ENCODE assay signal across 12 mouse cellular contexts in the genomic region with DNA sequence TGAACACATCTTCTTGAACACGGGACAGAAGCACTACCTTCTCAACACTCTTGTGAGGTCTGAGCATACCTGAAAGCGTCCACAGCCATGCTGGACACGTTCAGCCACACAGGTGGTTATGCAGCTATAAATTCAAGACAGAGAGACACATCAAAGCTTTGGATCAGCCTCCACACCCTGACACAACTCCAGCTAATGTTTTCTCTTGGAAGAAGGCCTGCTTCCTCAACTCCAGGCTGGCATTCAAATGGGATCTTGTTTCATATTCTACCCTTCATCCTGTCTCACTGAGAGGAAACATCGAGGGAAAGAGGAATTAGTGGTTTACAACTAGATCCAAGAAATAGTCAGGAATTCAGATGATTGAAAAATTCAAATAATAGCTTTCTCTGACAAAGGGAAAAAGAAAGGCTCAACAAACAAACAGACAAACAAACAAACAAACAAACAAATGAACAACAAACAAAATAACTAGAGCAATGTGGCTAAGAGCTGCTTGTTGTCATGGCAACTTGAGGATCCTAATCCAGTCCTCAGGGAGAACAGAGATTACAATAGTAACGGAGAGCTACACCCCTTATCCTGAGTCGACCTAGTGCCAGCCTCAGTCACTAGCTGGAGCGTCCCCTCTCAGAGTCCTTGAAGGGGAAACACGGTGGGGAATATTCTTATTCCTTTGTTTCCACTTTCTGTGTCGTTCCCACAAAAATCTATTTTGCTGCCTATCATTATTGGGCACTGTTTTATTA.
DNase-seq lines count a peak whose midpoint lies in the region; ATAC-seq and TF ChIP-seq lines count a peak whose summit lies in the region.
"Had no signal": no experiment of that assay in that cellular context is flagged by ENCODE, and none has a peak within 500 bp of the region (broad histone marks: within the 10 kb centered on the region; RNA-seq: fewer than 3 reads in every experiment).

No protein-coding gene starts in this region.

- no peak overlapping the region for H3K4me2 ChIP-seq in forebrain, embryonic 16.5 days (ENCODE audit: low read length)
- H3K4me2 ChIP-seq in midbrain, embryonic 11.5 days = no peak overlapping the region
- H3K4me2 ChIP-seq in midbrain, embryonic 14.5 days (ENCODE audit: low read length) = no peak overlapping the region
- H3K4me2 ChIP-seq in lung, postnatal 0 days (replicated peaks; ENCODE audit: low read depth, low read length) = no peak overlapping the region
- H3K4me2 ChIP-seq: heart, embryonic 12.5 days; lung, embryonic 14.5 days had no signal

- peaks cover 60% of the 10 kb centered on the region for H3K4me1 ChIP-seq in forebrain, embryonic 16.5 days (replicated peaks; ENCODE audit: control insufficient read depth, insufficient read depth, low read length)
- H3K4me1 ChIP-seq in forebrain, embryonic 10.5 days = peaks cover 20% of the 10 kb centered on the region
- H3K4me1 ChIP-seq in midbrain, embryonic 10.5 days = peaks cover 24% of the 10 kb centered on the region
- peaks cover 13% of the 10 kb centered on the region for H3K4me1 ChIP-seq in midbrain, embryonic 11.5 days (ENCODE audit: control insufficient read depth, insufficient read depth, low read length)
- peaks cover 55% of the 10 kb centered on the region for H3K4me1 ChIP-seq in midbrain, embryonic 14.5 days (ENCODE audit: control insufficient read depth, insufficient read depth, low read length)
- H3K4me1 ChIP-seq in lung, postnatal 0 days (ENCODE audit: insufficient read depth, low read depth, low read length) = no peaks in the 10 kb centered on the region

- H3K9ac ChIP-seq in forebrain, embryonic 16.5 days (replicated peaks; ENCODE audit: low read depth, low read length) = no peak overlapping the region
- H3K9ac ChIP-seq in midbrain, embryonic 11.5 days (ENCODE audit: low read length) = no peak overlapping the region
- no peak overlapping the region for H3K9ac ChIP-seq in midbrain, embryonic 14.5 days (replicated peaks; ENCODE audit: low read length)
- no peak overlapping the region for H3K9ac ChIP-seq in lung, postnatal 0 days (replicated peaks; ENCODE audit: low read depth)
- H3K9ac ChIP-seq: heart, embryonic 12.5 days; lung, embryonic 14.5 days had no signal

- DNase-seq in forebrain, embryonic 10.5 days (ENCODE audit: extremely low spot score, low spot score) = no peak
- no peak for DNase-seq in midbrain, embryonic 10.5 days (ENCODE audit: low spot score)
- DNase-seq in midbrain, embryonic 11.5 days (ENCODE audit: low spot score, missing footprints) = no peak
- DNase-seq in midbrain, embryonic 14.5 days = peak; percentile 86
- DNase-seq in lung, postnatal 0 days (ENCODE audit: low spot score) = no peak
- no peak for DNase-seq in left cerebral cortex, postnatal 36 days (ENCODE audit: low spot score in 2 of 2)
- DNase-seq: cerebellum, adult 11 months; gastrocnemius, postnatal 25 days; kidney, adult 9 months; lung, embryonic 14.5 days had no signal

- H3K27ac ChIP-seq in forebrain, embryonic 16.5 days (ENCODE audit: low read length) = peak overlapping the region; percentile 74
- H3K27ac ChIP-seq in forebrain, embryonic 10.5 days = no peak overlapping the region
- H3K27ac ChIP-seq in midbrain, embryonic 10.5 days (replicated peaks) = peak overlapping the region; percentile 65; the same call in 1 of the 2 replicates
- no peak overlapping the region for H3K27ac ChIP-seq in midbrain, embryonic 11.5 days (ENCODE audit: low read depth, low read length)
- peak overlapping the region; percentile 87 for H3K27ac ChIP-seq in midbrain, embryonic 14.5 days (replicated peaks; ENCODE audit: low read depth, low read length)
- H3K27ac ChIP-seq in lung, postnatal 0 days (ENCODE audit: low read length) = no peak overlapping the region

- ATAC-seq in forebrain, embryonic 16.5 days = 0 out of 2 replicates have a peak, but pooled peaks have one; percentile 19
- no peak for ATAC-seq in midbrain, embryonic 11.5 days (ENCODE audit: low FRiP score)
- ATAC-seq in midbrain, embryonic 14.5 days (ENCODE audit: low FRiP score, low TSS enrichment) = no peak; the same call in 1 of the 2 replicates
- ATAC-seq in lung, postnatal 0 days = no peak

- H3K9me3 ChIP-seq in forebrain, embryonic 16.5 days (ENCODE audit: control insufficient read depth, low read length) = no peaks in the 10 kb centered on the region
- no peaks in the 10 kb centered on the region for H3K9me3 ChIP-seq in forebrain, embryonic 10.5 days
- no peaks in the 10 kb centered on the region for H3K9me3 ChIP-seq in midbrain, embryonic 10.5 days (replicated peaks)
- H3K9me3 ChIP-seq in midbrain, embryonic 11.5 days (ENCODE audit: control insufficient read depth, low read length) = no peaks in the 10 kb centered on the region
- H3K9me3 ChIP-seq in midbrain, embryonic 14.5 days (ENCODE audit: control insufficient read depth, low read length) = no peaks in the 10 kb centered on the region
- no peaks in the 10 kb centered on the region for H3K9me3 ChIP-seq in lung, postnatal 0 days (ENCODE audit: low read length)
- H3K9me3 ChIP-seq: heart, embryonic 12.5 days had no signal

- TF ChIP-seq EP300 in lung, postnatal 0 days (IDR thresholded peaks at IDR 0.05) = no peak

- no peaks in the 10 kb centered on the region for H3K36me3 ChIP-seq in forebrain, embryonic 16.5 days (ENCODE audit: control insufficient read depth, insufficient read depth)
- H3K36me3 ChIP-seq in forebrain, embryonic 10.5 days (replicated peaks) = no peaks in the 10 kb centered on the region
- H3K36me3 ChIP-seq in midbrain, embryonic 10.5 days = no peaks in the 10 kb centered on the region
- H3K36me3 ChIP-seq in midbrain, embryonic 11.5 days (ENCODE audit: control insufficient read depth, insufficient read depth, low read length) = no peaks in the 10 kb centered on the region
- no peaks in the 10 kb centered on the region for H3K36me3 ChIP-seq in midbrain, embryonic 14.5 days (ENCODE audit: control insufficient read depth, insufficient read depth, low read length)
- H3K36me3 ChIP-seq in lung, postnatal 0 days (ENCODE audit: insufficient read depth, low read length) = no peaks in the 10 kb centered on the region
- H3K36me3 ChIP-seq: heart, embryonic 12.5 days had no signal

- no peaks in the 10 kb centered on the region for H3K27me3 ChIP-seq in forebrain, embryonic 16.5 days (replicated peaks; ENCODE audit: control insufficient read depth, insufficient read depth, low read length)
- no peaks in the 10 kb centered on the region for H3K27me3 ChIP-seq in forebrain, embryonic 10.5 days (ENCODE audit: poor library complexity, severe bottlenecking)
- no peaks in the 10 kb centered on the region for H3K27me3 ChIP-seq in midbrain, embryonic 10.5 days (ENCODE audit: low read depth, poor library complexity, severe bottlenecking)
- H3K27me3 ChIP-seq in midbrain, embryonic 11.5 days (ENCODE audit: control insufficient read depth, insufficient read depth, low read length) = no peaks in the 10 kb centered on the region
- no peaks in the 10 kb centered on the region for H3K27me3 ChIP-seq in midbrain, embryonic 14.5 days (ENCODE audit: control insufficient read depth, insufficient read depth, low read length)
- no peaks in the 10 kb centered on the region for H3K27me3 ChIP-seq in lung, postnatal 0 days (replicated peaks; ENCODE audit: insufficient read depth, low read length)
- H3K27me3 ChIP-seq: heart, embryonic 12.5 days had no signal

- intact Hi-C loops in left cerebral cortex, postnatal 36 days (cut with DNase I) = no loop called here

- no peak for TF ChIP-seq CTCF in lung, postnatal 0 days (IDR thresholded peaks at IDR 0.05)

- 33% methylated on average over 9 of the region's 9 CpGs for WGBS in forebrain, embryonic 16.5 days
- 63% methylated on average over 9 of the region's 9 CpGs for WGBS in forebrain, embryonic 10.5 days
- 64% methylated on average over 9 of the region's 9 CpGs for WGBS in midbrain, embryonic 10.5 days
- 51% methylated on average over 9 of the region's 9 CpGs for WGBS in midbrain, embryonic 11.5 days
- WGBS in midbrain, embryonic 14.5 days = 37% methylated on average over 9 of the region's 9 CpGs
- WGBS in lung, postnatal 0 days = 74% methylated on average over 9 of the region's 9 CpGs

- H3K4me3 ChIP-seq in forebrain, embryonic 16.5 days (replicated peaks; ENCODE audit: low read length) = no peak overlapping the region
- H3K4me3 ChIP-seq in forebrain, embryonic 10.5 days = no peak overlapping the region
- H3K4me3 ChIP-seq in midbrain, embryonic 10.5 days = no peak overlapping the region
- H3K4me3 ChIP-seq in midbrain, embryonic 11.5 days (ENCODE audit: low read depth, low read length) = no peak overlapping the region
- H3K4me3 ChIP-seq in midbrain, embryonic 14.5 days (replicated peaks; ENCODE audit: low read depth, low read length) = no peak overlapping the region
- no peak overlapping the region for H3K4me3 ChIP-seq in lung, postnatal 0 days (ENCODE audit: low read depth, low read length)
- H3K4me3 ChIP-seq: heart, embryonic 12.5 days had no signal

Comparison
In these comparisons a context has a peak if more than half of its experiments do, and no peak if none do; other contexts are left out.
1. H3K27ac ChIP-seq: peak in forebrain, embryonic 16.5 days (single experiment), midbrain, embryonic 10.5 days (single experiment) and midbrain, embryonic 14.5 days (single experiment); none in forebrain, embryonic 10.5 days (single experiment), midbrain, embryonic 11.5 days (single experiment) and lung, postnatal 0 days (single experiment).